Comparison of ENCODE assay signal across 9 mouse cellular contexts in genomic region chr9:98538017-98538712, GRCm38 (mm10). TPM values are rescaled to one million over a fixed set of nuclear protein-coding genes. Genes with fewer than 3 reads are reported as not detected.
DNase-seq lines count a peak whose midpoint lies in the region; ATAC-seq lines count a peak whose summit lies in the region.
"Had no signal": no experiment of that assay in that cellular context is flagged by ENCODE, and none has a peak within 500 bp of the region (broad histone marks: within the 10 kb centered on the region; RNA-seq: fewer than 3 reads in every experiment).

No protein-coding gene starts in this region.

- H3K4me2 ChIP-seq in hindbrain, embryonic 12.5 days (replicated peaks): peak overlapping the region; percentile 30

- WGBS in hindbrain, embryonic 12.5 days: 48% methylated on average over 13 of the region's 13 CpGs

- H3K36me3 ChIP-seq in hindbrain, embryonic 12.5 days: no peaks in the 10 kb centered on the region

- no peak overlapping the region for H3K4me3 ChIP-seq in hindbrain, embryonic 12.5 days

- no peak overlapping the region for H3K9ac ChIP-seq in hindbrain, embryonic 12.5 days

- peak; percentile 9 for DNase-seq in kidney, postnatal 10 days
- DNase-seq in kidney, postnatal 36 days: no peak
- peak; percentile 72 for DNase-seq in embryo, embryonic 10.5 days (ENCODE audit: low spot score)
- DNase-seq in neural tube, embryonic 10.5 days (ENCODE audit: extremely low spot score, low spot score): peak; percentile 34
- no peak for DNase-seq in c-Kit-positive CD71-positive TER-119-positive erythroid progenitor cells, embryonic 14.5 days (ENCODE audit: low spot score)
- DNase-seq in right cerebral cortex, postnatal 4 days: no peak
- DNase-seq in gastrocnemius, adult 8-10 months (ENCODE audit: low spot score in 2 of 2): no peak

- H3K4me1 ChIP-seq in hindbrain, embryonic 12.5 days: no peaks in the 10 kb centered on the region

- peak; percentile 26; the same call in 1 of the 2 replicates for ATAC-seq in hindbrain, embryonic 12.5 days (ENCODE audit: low FRiP score)

- peaks cover 15% of the 10 kb centered on the region; the same call in 1 of the 2 replicates for H3K27me3 ChIP-seq in hindbrain, embryonic 12.5 days

- H3K27ac ChIP-seq in hindbrain, embryonic 12.5 days: no peak overlapping the region

- no peaks in the 10 kb centered on the region for H3K9me3 ChIP-seq in hindbrain, embryonic 12.5 days (replicated peaks)

RNA-seq across cellular contexts. Expression of gene Copb2, which starts 25.4 kb away (rescaled TPM):
- polyA plus RNA-seq in hindbrain, embryonic 12.5 days (2016; fragmentation: Nextera tagmentation; extraction: Ambion mirVana): 175 and 187 TPM in 2 replicates
- total RNA-seq in gastrocnemius, adult 8-10 months (2022): 10 to 100 TPM; 68.5 to 80.4 (median 72.0) TPM

RNA-seq across cellular contexts. Expression of gene Rbp2, which starts 52.2 kb away (rescaled TPM):
- 0.67 and 1.1 TPM in 2 replicates for polyA plus RNA-seq in hindbrain, embryonic 12.5 days (2016; fragmentation: Nextera tagmentation; extraction: Ambion mirVana)
- total RNA-seq in gastrocnemius, adult 8-10 months (2022): not detected
- total RNA-seq: hematopoietic stem cell, adult 5-6 weeks had no signal

Comparison
In these comparisons a context has a peak if more than half of its experiments do, and no peak if none do; other contexts are left out.
1. DNase-seq: peak in kidney, postnatal 10 days (single experiment), embryo, embryonic 10.5 days (single experiment) and neural tube, embryonic 10.5 days (single experiment); none in kidney, postnatal 36 days (0 of 2), c-Kit-positive CD71-positive TER-119-positive erythroid progenitor cells, embryonic 14.5 days (single experiment), right cerebral cortex, postnatal 4 days (single experiment) and gastrocnemius, adult 8-10 months (0 of 2).